Mouse (Mus musculus) MEL (cell line): Measurements from ENCODE around the gene Fxyd2. TPM values are rescaled to one million over a fixed set of nuclear protein-coding genes. Genes with fewer than 3 reads are reported as not detected.

ENCODE experiments used
- DNase-seq: peaks from one replicate; pipeline ENCODE4 v3.0.0; 2011; ENCODE audit warnings: low read depth, low spot score
- H3K27ac ChIP-seq: 2 replicates; pipeline ENCODE4 v1.5.1; 2012; ENCODE audit warnings: low read depth, mild to moderate bottlenecking, control low read depth, low read length, moderate library complexity; ENCODE audit not compliant: control insufficient read depth
- H3K27me3 ChIP-seq, 2 experiments: fragments of 150-350 bp in 1 of 2; sonication (generic) in 1 of 2; 2 replicates each; pipeline ENCODE4 v1.6.1; 2012; ENCODE audit warnings: low read length in 2 of 2, mild to moderate bottlenecking in 2 of 2, improper control_type of control experiment in 1 of 2, moderate library complexity in 1 of 2; ENCODE audit not compliant: insufficient read depth in 2 of 2, control insufficient read depth in 1 of 2
- H3K36me3 ChIP-seq, 2 experiments: 2 replicates each; pipeline ENCODE4 v1.6.1; 2012 to 2014; ENCODE audit warnings: low read length in 2 of 2, improper control_type of control experiment in 1 of 2, inconsistent platforms in 1 of 2, mild to moderate bottlenecking in 1 of 2; ENCODE audit not compliant: insufficient read depth in 2 of 2, control insufficient read depth in 1 of 2
- H3K4me1 ChIP-seq, 2 experiments: fragments of 150-350 bp in 1 of 2; sonication (generic) in 1 of 2; 2 replicates each; pipeline ENCODE4 v1.6.1; 2012; ENCODE audit warnings: low read length in 2 of 2, improper control_type of control experiment in 1 of 2, mild to moderate bottlenecking in 1 of 2; ENCODE audit not compliant: insufficient read depth in 2 of 2, control insufficient read depth in 1 of 2
- H3K4me3 ChIP-seq, 2 experiments: fragments of 150-350 bp in 1 of 2; sonication (generic) in 1 of 2; 2 replicates each; pipeline ENCODE4 v1.5.1; 2012; ENCODE audit warnings: low read depth in 2 of 2, low read length in 2 of 2, mild to moderate bottlenecking in 2 of 2, moderate library complexity in 2 of 2, control low read depth in 1 of 2, improper control_type of control experiment in 1 of 2; ENCODE audit not compliant: control insufficient read depth in 1 of 2, insufficient read depth in 1 of 2
- H3K79me2 ChIP-seq: 2 replicates; pipeline ENCODE4 v1.6.1; 2012; ENCODE audit warnings: mild to moderate bottlenecking, low read length, moderate library complexity; ENCODE audit not compliant: control insufficient read depth, poor library complexity, insufficient read depth
- H3K9ac ChIP-seq: 2 replicates; pipeline ENCODE4 v1.6.1; 2012; ENCODE audit warnings: low read depth, mild to moderate bottlenecking, control low read depth, low read length, moderate library complexity; ENCODE audit not compliant: control insufficient read depth, poor library complexity, severe bottlenecking
- H3K9me3 ChIP-seq: fragments of 150-350 bp; sonication (generic); replicated peaks from 2 replicates; pipeline ENCODE4 v1.6.1; 2012; ENCODE audit warnings: mild to moderate bottlenecking, low read length, improper control_type of control experiment, moderate library complexity; ENCODE audit not compliant: insufficient read depth
- CTCF ChIP-seq, 3 experiments: IDR thresholded peaks in 2 of 3; conservative IDR thresholded peaks in 1 of 3; 2 replicates each; pipeline ENCODE4 v1.5.1; 2011 to 2012; ENCODE audit warnings: low read length in 3 of 3, low read depth in 2 of 3, mild to moderate bottlenecking in 2 of 3, improper control_type of control experiment in 1 of 3, inconsistent platforms in 1 of 3, mixed read lengths in 1 of 3, moderate library complexity in 1 of 3; ENCODE audit not compliant: control insufficient read depth in 1 of 3, insufficient read depth in 1 of 3, poor library complexity in 1 of 3, severe bottlenecking in 1 of 3
- E2F4 ChIP-seq: IDR thresholded peaks from 2 replicates; pipeline ENCODE4 v1.6.1; 2011; ENCODE audit warnings: low read depth, low read length, improper control_type of control experiment, borderline replicate concordance
- ELF1 ChIP-seq: IDR thresholded peaks from 2 replicates; pipeline ENCODE4 v1.6.1; 2014; ENCODE audit warnings: low read depth, mild to moderate bottlenecking, inconsistent platforms, low read length, improper control_type of control experiment, moderate library complexity
- ETS1 ChIP-seq: IDR thresholded peaks from 2 replicates; pipeline ENCODE4 v1.6.1; 2012; ENCODE audit warnings: low read depth, mild to moderate bottlenecking, inconsistent platforms, low read length, improper control_type of control experiment, moderate library complexity
- HCFC1 ChIP-seq: IDR thresholded peaks from 2 replicates; pipeline ENCODE4 v1.6.1; 2012; ENCODE audit warnings: low read depth, mild to moderate bottlenecking, inconsistent platforms, low read length, improper control_type of control experiment, moderate library complexity
- MEF2A ChIP-seq: IDR thresholded peaks from 2 replicates; pipeline ENCODE4 v1.6.1; 2014; ENCODE audit warnings: low read depth, mild to moderate bottlenecking, inconsistent platforms, low read length, improper control_type of control experiment; ENCODE audit not compliant: poor library complexity, insufficient replicate concordance, severe bottlenecking; ENCODE audit errors: extremely low read depth
- MYC ChIP-seq: IDR thresholded peaks from 2 replicates; pipeline ENCODE4 v1.6.1; 2011; ENCODE audit warnings: low read depth, mild to moderate bottlenecking, low read length, improper control_type of control experiment, moderate library complexity
- NELFE ChIP-seq: IDR thresholded peaks from 2 replicates; pipeline ENCODE4 v1.6.1; 2011; ENCODE audit warnings: low read depth, low read length, improper control_type of control experiment
- RAD21 ChIP-seq: IDR thresholded peaks from 2 replicates; pipeline ENCODE4 v1.6.1; 2011; ENCODE audit warnings: mild to moderate bottlenecking, low read depth, low read length, improper control_type of control experiment
- RCOR1 ChIP-seq: IDR thresholded peaks from 2 replicates; pipeline ENCODE4 v1.6.1; 2012; ENCODE audit warnings: low read depth, mild to moderate bottlenecking, inconsistent platforms, low read length, improper control_type of control experiment
- SMC3 ChIP-seq: IDR thresholded peaks from 2 replicates; pipeline ENCODE4 v1.6.1; 2011; ENCODE audit warnings: low read depth, low read length, improper control_type of control experiment
- TAL1 ChIP-seq: IDR thresholded peaks from 2 replicates; pipeline ENCODE4 v1.6.1; 2012; ENCODE audit warnings: mild to moderate bottlenecking, inconsistent platforms, low read length, moderate library complexity, mixed read lengths
- USF1 ChIP-seq: IDR thresholded peaks from 2 replicates; pipeline ENCODE4 v1.6.1; 2014; ENCODE audit warnings: low read depth, mild to moderate bottlenecking, inconsistent platforms, low read length, improper control_type of control experiment, moderate library complexity
- USF2 ChIP-seq, 2 experiments: IDR thresholded peaks; 2 replicates each; pipeline ENCODE4 v1.6.1; 2011 to 2012; ENCODE audit warnings: improper control_type of control experiment in 2 of 2, low read length in 2 of 2, borderline replicate concordance in 1 of 2, inconsistent platforms in 1 of 2, low read depth in 1 of 2, mild to moderate bottlenecking in 1 of 2; ENCODE audit not compliant: insufficient read depth in 1 of 2
- ZC3H11A ChIP-seq: IDR thresholded peaks from 2 replicates; pipeline ENCODE4 v1.6.1; 2012; ENCODE audit warnings: low read depth, mild to moderate bottlenecking, inconsistent platforms, low read length, improper control_type of control experiment
- polyA plus RNA-seq, 2 experiments: library from polyadenylated mRNA; stranded (reverse) in 1 of 2; unstranded in 1 of 2; fragments of >175 nt in 1 of 2; fragments of >200 nt in 1 of 2; gene quantifications; 2 replicates each; pipeline versions ENCODE4 v1.2.1 to v1.2.4; 2012; ENCODE audit warnings: low replicate concordance in 2 of 2, low read depth in 1 of 2; ENCODE audit not compliant: insufficient read length in 2 of 2, insufficient read depth in 1 of 2, missing spikeins in 1 of 2
- total RNA-seq: library from RNA; depleted of rRNA; stranded (reverse); fragments of 300-350 nt; gene quantifications from 2 replicates; pipeline ENCODE4 v1.2.3, GENCODE M21; 2012

Gene Fxyd2
- total and polyA plus RNA-seq, 3 experiments: not detected

GRCm38 (mm10) chr9:45411803-45412202 is 12.3 kb downstream of the Fxyd2 start:
- DNase-seq: peak; percentile 56
- no peaks in the 10 kb centered on the region for H3K4me1 ChIP-seq
- no peak overlapping the region for H3K9ac ChIP-seq
- H3K27ac ChIP-seq: no peak overlapping the region
- H3K4me3 ChIP-seq: no peak overlapping the region; a peak in 1 of 4 replicates
- no peaks in the 10 kb centered on the region for H3K79me2 ChIP-seq
- no peaks in the 10 kb centered on the region for H3K9me3 ChIP-seq
- H3K27me3 ChIP-seq: no peaks in the 10 kb centered on the region
- TF ChIP-seq ZC3H11A (peak; percentile 8; the same call in 1 of the 2 replicates), RAD21 (peak; percentile 57), CTCF (IDR thresholded peaks at IDR 0.05 in 2 of 3, conservative IDR thresholded peaks at IDR 0.05 in 1 of 3; ENCODE audit: control insufficient read depth in 1 of 3, insufficient read depth in 1 of 3, low read depth in 2 of 3, low read length in 3 of 3, poor library complexity in 1 of 3, severe bottlenecking in 1 of 3) (peak; percentile 14 to 66 (median 53); a peak in 5 of 6 replicates), USF1 (no peak), RCOR1 (no peak), MEF2A (no peak), NELFE (no peak), SMC3 (peak; percentile 54), E2F4 (no peak), TAL1 (no peak)
- H3K36me3 ChIP-seq: no peaks in the 10 kb centered on the region

GRCm38 (mm10) chr9:45412287-45412686 is 12.8 kb downstream of the Fxyd2 start:
- peak; percentile 17; the same call in 1 of the 2 replicates for TF ChIP-seq SMC3
- peak; percentile 13 for TF ChIP-seq RAD21
- no peak for TF ChIP-seq USF2 (IDR thresholded peaks at IDR 0.05; ENCODE audit: borderline replicate concordance in 1 of 2, insufficient read depth in 1 of 2, low read depth in 1 of 2, low read length in 2 of 2)
- no peak for TF ChIP-seq MYC
- TF ChIP-seq ELF1: no peak
- peak; percentile 72 to 91 (median 76) for TF ChIP-seq CTCF (IDR thresholded peaks at IDR 0.05 in 2 of 3, conservative IDR thresholded peaks at IDR 0.05 in 1 of 3; ENCODE audit: control insufficient read depth in 1 of 3, insufficient read depth in 1 of 3, low read depth in 2 of 3, low read length in 3 of 3, poor library complexity in 1 of 3, severe bottlenecking in 1 of 3)
- 0 out of 2 replicates have a peak, but pooled peaks have one; percentile 15 for TF ChIP-seq HCFC1
- no peak for TF ChIP-seq ETS1
- no peaks in the 10 kb centered on the region for H3K27me3 ChIP-seq
- H3K9ac ChIP-seq: no peak overlapping the region
- no peak overlapping the region; a peak in 1 of 4 replicates for H3K4me3 ChIP-seq
- DNase-seq: peak; percentile 86
- H3K27ac ChIP-seq: no peak overlapping the region
- H3K4me1 ChIP-seq: no peaks in the 10 kb centered on the region
- no peaks in the 10 kb centered on the region for H3K9me3 ChIP-seq
- no peaks in the 10 kb centered on the region for H3K36me3 ChIP-seq
- no peaks in the 10 kb centered on the region for H3K79me2 ChIP-seq
